Mouse (Mus musculus): Measurements from ENCODE around the gene Nudt1. TPM values are rescaled to one million over a fixed set of nuclear protein-coding genes. Genes with fewer than 3 reads are reported as not detected.
"Not testable (repeated sequence)": the region's sequence is repeated elsewhere in the genome, so short reads cannot be mapped to it uniquely, and the experiment has no call there.

Gene Nudt1
- polyA plus RNA-seq, 1 experiment: 4.5 TPM

DNA sequence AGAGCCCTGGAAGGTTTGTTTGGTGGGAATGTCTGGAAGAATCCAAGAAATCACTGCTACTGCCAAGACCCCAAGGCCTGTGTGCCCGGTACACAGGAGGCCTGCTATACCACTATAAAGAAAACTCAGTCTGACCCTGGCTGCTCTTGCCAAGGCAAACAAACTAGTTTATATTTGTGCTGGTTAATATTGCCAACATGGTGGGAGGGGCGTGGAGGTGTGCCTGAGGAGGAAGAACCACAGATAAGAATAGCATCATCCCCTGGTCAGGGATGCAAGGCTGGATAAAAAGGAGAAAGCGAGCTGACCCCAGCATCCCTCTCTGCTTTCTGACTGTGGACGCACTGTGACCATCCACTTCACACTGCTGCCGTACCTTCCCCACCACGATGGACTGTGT lies 30.9 kb downstream of the Nudt1 start:
- Histone ChIP-seq H3K27ac (ENCODE audit: insufficient read depth, low read length) (no peak overlapping the region), H3K4me3 (ENCODE audit: extremely low read depth, insufficient read depth, insufficient read length) (no peak overlapping the region), H3K36me3 (ENCODE audit: control insufficient read depth, insufficient read depth, low read length) (peaks cover 42% of the 10 kb centered on the region), H3K27me3 (ENCODE audit: control insufficient read depth, insufficient read depth, low read length) (no peaks in the 10 kb centered on the region), H3K4me1 (ENCODE audit: control insufficient read depth, insufficient read depth, insufficient read length) (no peaks in the 10 kb centered on the region; the same call in 1 of the 2 replicates)
- WGBS: 95% methylated on average over 6 of the region's 6 CpGs
- DNase-seq (ENCODE audit: low read depth in 1 of 2, low spot score in 2 of 2): no peak
- no peak for TF ChIP-seq CTCF (IDR thresholded peaks at IDR 0.05; ENCODE audit: extremely low read depth, insufficient read depth, insufficient read length, insufficient replicate concordance)
- TF ChIP-seq POLR2A (IDR thresholded peaks at IDR 0.05; ENCODE audit: low read depth, low read length): no peak

DNA sequence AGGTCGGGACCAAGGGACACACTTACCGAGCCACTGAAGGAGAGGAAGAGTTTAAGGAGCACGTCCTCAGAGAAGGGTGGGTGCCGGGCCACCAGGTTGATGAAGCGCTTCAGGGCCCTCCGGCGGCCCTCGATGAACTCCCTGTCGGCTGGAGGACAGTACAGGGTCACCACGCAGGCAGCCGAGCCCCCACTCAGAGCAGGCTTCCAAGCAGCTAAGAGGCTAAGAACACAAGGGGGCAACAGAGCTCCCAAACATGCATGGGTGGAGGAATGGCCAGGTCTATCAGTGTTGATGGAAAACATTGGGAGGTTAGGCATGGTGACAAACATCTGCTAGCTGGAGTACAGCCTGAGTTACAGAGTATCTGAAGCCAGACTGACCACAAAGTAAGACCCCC lies 34.5 kb downstream of the Nudt1 start:
- 91% methylated on average over 11 of the region's 11 CpGs for WGBS
- no peaks in the 10 kb centered on the region for H3K4me1 ChIP-seq (ENCODE audit: control insufficient read depth, insufficient read depth, insufficient read length)
- peaks cover 62% of the 10 kb centered on the region for H3K36me3 ChIP-seq (ENCODE audit: control insufficient read depth, insufficient read depth, low read length)
- no peak for DNase-seq (ENCODE audit: low read depth in 1 of 2, low spot score in 2 of 2)
- no peak for TF ChIP-seq CTCF (IDR thresholded peaks at IDR 0.05; ENCODE audit: extremely low read depth, insufficient read depth, insufficient read length, insufficient replicate concordance)
- TF ChIP-seq POLR2A (IDR thresholded peaks at IDR 0.05; ENCODE audit: low read depth, low read length): no peak
- H3K27me3 ChIP-seq (ENCODE audit: control insufficient read depth, insufficient read depth, low read length): no peaks in the 10 kb centered on the region
- H3K27ac ChIP-seq (ENCODE audit: insufficient read depth, low read length): no peak overlapping the region
- H3K4me3 ChIP-seq (ENCODE audit: extremely low read depth, insufficient read depth, insufficient read length): no peak overlapping the region

DNA sequence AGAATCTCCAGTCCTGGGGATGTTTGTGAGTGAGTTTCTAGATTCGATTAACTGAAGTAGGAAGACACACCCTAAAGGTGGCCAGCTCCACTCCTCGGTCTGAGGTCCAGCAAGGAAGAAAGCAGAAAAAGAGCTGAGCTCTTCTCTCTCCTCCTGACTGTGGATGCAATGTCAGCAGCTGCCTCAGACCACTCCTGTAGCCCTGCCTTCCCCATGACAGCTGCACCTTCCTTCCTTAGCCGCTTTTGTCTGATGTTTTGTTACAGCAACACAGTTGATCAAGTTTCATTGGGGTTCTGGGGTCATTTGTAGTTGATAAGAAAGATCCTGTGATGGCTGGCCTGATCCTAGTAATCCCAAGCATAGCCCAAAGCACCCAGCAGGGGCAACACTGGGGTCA lies 36.0 kb downstream of the Nudt1 start:
- no peak overlapping the region for H3K4me3 ChIP-seq (ENCODE audit: extremely low read depth, insufficient read depth, insufficient read length)
- H3K4me1 ChIP-seq (ENCODE audit: control insufficient read depth, insufficient read depth, insufficient read length): no peaks in the 10 kb centered on the region
- 92% methylated on average over 3 of the region's 3 CpGs for WGBS
- no peak for DNase-seq (ENCODE audit: low read depth in 1 of 2, low spot score in 2 of 2)
- TF ChIP-seq CTCF (IDR thresholded peaks at IDR 0.05; ENCODE audit: extremely low read depth, insufficient read depth, insufficient read length, insufficient replicate concordance): no peak
- TF ChIP-seq POLR2A (IDR thresholded peaks at IDR 0.05; ENCODE audit: low read depth, low read length): no peak
- H3K36me3 ChIP-seq (ENCODE audit: control insufficient read depth, insufficient read depth, low read length): peaks cover 56% of the 10 kb centered on the region
- no peak overlapping the region for H3K27ac ChIP-seq (ENCODE audit: insufficient read depth, low read length)
- H3K27me3 ChIP-seq (ENCODE audit: control insufficient read depth, insufficient read depth, low read length): no peaks in the 10 kb centered on the region

DNA sequence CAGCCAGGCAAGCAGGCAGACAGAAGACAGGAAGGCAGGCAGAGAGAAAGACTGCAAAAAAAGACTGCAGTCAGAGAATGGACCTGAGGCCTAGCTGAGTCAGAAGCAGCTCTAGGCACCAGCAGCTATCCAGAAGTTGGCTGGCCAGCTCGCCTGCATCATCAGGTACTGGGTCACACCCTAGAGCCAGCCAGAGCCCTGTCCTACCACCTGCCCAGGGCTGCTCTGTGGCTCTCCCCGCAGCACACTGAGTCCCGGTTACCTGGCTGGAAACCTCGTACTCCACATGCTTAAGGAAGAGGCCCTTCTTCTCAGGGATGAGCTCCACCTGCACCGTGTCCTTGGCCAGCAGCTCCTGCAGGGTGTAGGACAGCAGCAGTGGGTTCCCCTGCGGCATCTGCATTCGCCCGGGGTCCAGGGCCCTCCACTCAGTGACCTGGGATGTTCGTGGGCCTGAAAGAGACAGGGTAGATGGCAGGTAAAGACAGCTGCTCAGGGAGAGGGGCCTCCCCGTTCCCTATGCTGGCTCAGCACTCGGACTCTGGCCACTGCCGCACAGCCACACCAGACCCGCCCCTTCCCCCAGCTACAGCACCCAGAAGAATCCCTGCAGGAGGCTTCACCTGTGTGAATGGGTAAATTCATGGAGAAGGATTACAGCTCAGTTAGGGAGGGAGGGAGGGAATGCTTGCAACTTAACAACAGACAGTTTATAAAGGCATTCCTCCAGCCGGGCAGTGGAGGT lies 38.6 kb downstream of the Nudt1 start:
- Histone ChIP-seq H3K27me3 (ENCODE audit: control insufficient read depth, insufficient read depth, low read length) (no peaks in the 10 kb centered on the region), H3K27ac (ENCODE audit: insufficient read depth, low read length) (no peak overlapping the region), H3K4me1 (ENCODE audit: control insufficient read depth, insufficient read depth, insufficient read length) (no peaks in the 10 kb centered on the region), H3K4me3 (ENCODE audit: extremely low read depth, insufficient read depth, insufficient read length) (no peak overlapping the region), H3K36me3 (ENCODE audit: control insufficient read depth, insufficient read depth, low read length) (peaks cover 36% of the 10 kb centered on the region)
- WGBS: 94% methylated on average over 14 of the region's 14 CpGs
- no peak for TF ChIP-seq CTCF (IDR thresholded peaks at IDR 0.05; ENCODE audit: extremely low read depth, insufficient read depth, insufficient read length, insufficient replicate concordance)
- TF ChIP-seq POLR2A (IDR thresholded peaks at IDR 0.05; ENCODE audit: low read depth, low read length): no peak
- no peak for DNase-seq (ENCODE audit: low read depth in 1 of 2, low spot score in 2 of 2)

DNA sequence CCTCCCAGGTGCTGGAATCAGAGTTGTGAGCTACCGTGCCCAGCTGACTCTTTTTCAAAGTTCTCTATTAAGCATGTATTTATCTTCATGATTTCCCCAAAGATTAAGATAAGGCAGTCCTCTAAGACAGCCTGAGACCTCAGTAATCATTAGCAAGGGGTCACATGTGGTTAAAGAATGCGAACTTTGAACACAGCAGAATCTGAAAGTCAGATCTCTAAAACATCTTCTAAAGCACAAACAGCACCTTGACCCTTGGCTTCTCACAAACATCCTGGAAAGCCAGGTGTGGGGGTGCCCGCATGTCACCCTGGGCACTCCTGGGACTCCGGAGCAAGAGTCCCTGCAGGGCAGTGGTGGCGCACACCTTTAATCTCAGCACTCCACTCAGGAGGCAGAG lies 43.0 kb downstream of the Nudt1 start:
- 90% methylated on average over 5 of the region's 5 CpGs for WGBS
- Histone ChIP-seq H3K36me3 (ENCODE audit: control insufficient read depth, insufficient read depth, low read length) (peaks cover 11% of the 10 kb centered on the region), H3K4me1 (ENCODE audit: control insufficient read depth, insufficient read depth, insufficient read length) (no peaks in the 10 kb centered on the region), H3K27me3 (ENCODE audit: control insufficient read depth, insufficient read depth, low read length) (no peaks in the 10 kb centered on the region), H3K27ac (ENCODE audit: insufficient read depth, low read length) (no peak overlapping the region), H3K4me3 (ENCODE audit: extremely low read depth, insufficient read depth, insufficient read length) (no peak overlapping the region)
- TF ChIP-seq POLR2A (IDR thresholded peaks at IDR 0.05; ENCODE audit: low read depth, low read length) (no peak), CTCF (IDR thresholded peaks at IDR 0.05; ENCODE audit: extremely low read depth, insufficient read depth, insufficient read length, insufficient replicate concordance) (no peak)
- no peak for DNase-seq (ENCODE audit: low read depth in 1 of 2, low spot score in 2 of 2)

DNA sequence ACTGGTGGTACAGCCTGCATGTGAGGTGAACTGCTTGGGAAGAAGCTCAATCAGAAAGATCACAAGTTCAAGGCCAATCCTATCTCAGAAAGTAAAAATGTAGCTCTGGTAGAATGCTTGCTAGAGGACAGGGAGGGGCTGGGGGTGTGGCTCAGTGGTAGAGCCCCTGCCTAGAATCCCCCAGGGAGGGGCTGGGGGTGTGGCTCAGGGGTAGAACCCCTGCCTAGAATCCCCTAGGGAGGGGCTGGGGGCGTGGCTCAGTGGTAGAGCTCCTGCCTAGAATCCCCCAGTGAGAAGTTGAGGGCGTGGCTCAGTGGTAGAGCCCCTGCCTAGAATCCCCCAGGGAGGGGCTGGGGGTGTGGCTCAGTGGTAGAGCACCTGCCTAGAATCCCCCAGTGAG lies 46.7 kb downstream of the Nudt1 start:
- DNase-seq (ENCODE audit: low read depth in 1 of 2, low spot score in 2 of 2); H3K4me1 ChIP-seq (ENCODE audit: control insufficient read depth, insufficient read depth, insufficient read length); H3K4me3 ChIP-seq (ENCODE audit: extremely low read depth, insufficient read depth, insufficient read length); H3K27me3 ChIP-seq (ENCODE audit: control insufficient read depth, insufficient read depth, low read length); H3K36me3 ChIP-seq (ENCODE audit: control insufficient read depth, insufficient read depth, low read length); H3K27ac ChIP-seq (ENCODE audit: insufficient read depth, low read length): not testable (repeated sequence)
- WGBS: 74% methylated on average over 2 of the region's 2 CpGs

DNA sequence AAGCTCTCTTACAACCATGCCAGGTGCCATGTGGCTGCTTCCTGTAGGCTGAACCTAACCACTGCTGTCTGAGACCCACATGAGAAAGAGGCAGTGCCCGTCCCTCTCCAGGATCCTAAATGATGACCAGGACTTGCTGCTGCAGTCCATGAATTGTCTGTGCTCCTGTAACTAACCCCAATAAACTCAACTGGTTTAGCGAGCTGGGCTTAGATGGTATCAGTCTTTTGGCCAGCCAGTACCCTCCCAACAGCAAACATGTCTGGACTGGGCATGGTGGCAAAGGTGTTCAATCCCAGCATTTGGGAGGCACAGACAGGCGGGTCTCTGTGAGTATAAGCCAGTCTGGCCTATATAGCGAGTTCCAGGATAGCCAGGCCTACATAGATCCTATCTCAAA lies 47.5 kb downstream of the Nudt1 start:
- DNase-seq (ENCODE audit: low read depth in 1 of 2, low spot score in 2 of 2): no peak
- WGBS: 93% methylated on average over 4 of the region's 4 CpGs
- Histone ChIP-seq H3K27me3 (ENCODE audit: control insufficient read depth, insufficient read depth, low read length) (no peaks in the 10 kb centered on the region), H3K27ac (ENCODE audit: insufficient read depth, low read length) (no peak overlapping the region), H3K4me1 (ENCODE audit: control insufficient read depth, insufficient read depth, insufficient read length) (peaks cover 9% of the 10 kb centered on the region; the same call in 1 of the 2 replicates), H3K4me3 (ENCODE audit: extremely low read depth, insufficient read depth, insufficient read length) (no peak overlapping the region), H3K36me3 (ENCODE audit: control insufficient read depth, insufficient read depth, low read length) (0 out of 2 replicates have a peak, but pooled peaks cover 1% of the 10 kb centered on the region)
- no peak for TF ChIP-seq POLR2A (IDR thresholded peaks at IDR 0.05; ENCODE audit: low read depth, low read length)
- TF ChIP-seq CTCF (IDR thresholded peaks at IDR 0.05; ENCODE audit: extremely low read depth, insufficient read depth, insufficient read length, insufficient replicate concordance): no peak
